Mouse (Mus musculus): ENCODE measurements around the gene Syde2.

Gene Syde2

DNA sequence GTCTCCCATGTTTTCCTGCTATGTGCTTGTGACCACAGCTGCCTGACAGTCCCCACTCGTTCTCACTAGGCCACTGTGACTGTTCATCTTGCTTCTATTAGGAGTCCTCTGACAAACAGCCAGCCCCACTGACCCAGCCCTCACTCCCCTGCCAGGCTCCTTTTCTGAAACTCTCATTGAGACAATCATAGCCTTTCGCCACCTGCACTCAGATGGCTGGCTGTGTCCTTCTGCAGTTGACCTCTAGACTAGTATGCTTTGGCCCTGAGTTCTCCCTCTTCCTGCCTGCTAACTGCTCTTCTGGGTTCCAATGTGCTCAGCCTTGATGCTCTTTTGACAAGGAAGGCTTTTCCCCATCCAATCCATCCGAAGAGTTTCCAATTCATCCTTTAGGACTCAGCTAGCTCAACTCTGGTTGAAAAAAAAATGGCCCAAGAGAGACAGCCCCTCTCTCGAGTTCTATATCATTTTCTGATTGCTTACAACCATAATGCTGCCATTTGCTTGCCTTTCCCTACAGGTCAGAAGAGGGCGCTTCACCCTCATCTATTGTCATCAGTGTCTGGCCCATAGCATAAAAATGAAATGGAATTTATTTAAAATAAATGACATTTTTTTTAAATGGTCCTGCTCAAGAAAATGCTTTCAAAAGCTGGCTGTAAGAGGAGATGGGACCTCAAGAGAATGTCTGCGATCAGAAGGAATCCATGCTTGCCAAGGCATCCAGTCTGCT is 65.6 kb downstream of the Syde2 start:
- DNase-seq (ENCODE audit: low spot score in 2 of 2) = no peak

DNA sequence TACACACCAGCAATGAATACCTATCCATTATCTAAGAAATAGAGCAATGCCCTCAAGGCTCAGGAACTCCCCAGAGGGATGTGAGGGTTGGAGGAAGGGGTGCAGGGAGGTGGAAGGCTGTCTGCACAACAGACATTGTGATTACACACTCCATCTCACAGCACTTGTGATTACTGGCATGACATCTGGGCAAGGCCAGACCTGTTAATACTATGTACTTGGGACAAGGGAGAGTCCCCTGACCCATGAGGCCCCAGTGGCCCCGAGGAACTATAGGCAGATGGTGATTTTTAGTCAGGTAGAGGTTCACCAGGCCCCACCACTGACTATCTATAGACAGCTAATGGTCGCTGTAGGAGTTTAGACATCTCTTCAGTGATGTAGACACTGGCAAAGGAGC is 66.2 kb downstream of the Syde2 start:
- no peak for DNase-seq (ENCODE audit: low spot score in 2 of 2)

DNA sequence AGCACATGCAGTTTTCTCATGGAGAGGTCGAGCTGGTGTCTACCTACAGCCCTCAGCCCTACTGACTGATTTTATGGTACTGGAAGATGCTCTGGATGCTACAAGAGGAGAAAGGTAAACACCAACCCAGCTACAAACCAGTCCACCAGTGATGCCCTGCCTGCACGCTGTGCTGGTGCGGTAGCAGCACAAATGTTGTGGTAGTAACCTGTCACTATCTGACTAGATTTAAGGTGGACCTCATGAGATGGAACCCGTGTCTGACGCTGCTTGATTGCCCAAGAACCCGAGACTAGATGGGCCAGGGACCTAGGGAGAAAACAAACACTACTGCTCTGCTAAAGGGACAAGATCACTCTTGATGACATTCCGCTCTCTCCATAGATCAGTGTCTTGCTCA is 69.5 kb downstream of the Syde2 start:
- no peak for DNase-seq (ENCODE audit: low spot score in 2 of 2)

DNA sequence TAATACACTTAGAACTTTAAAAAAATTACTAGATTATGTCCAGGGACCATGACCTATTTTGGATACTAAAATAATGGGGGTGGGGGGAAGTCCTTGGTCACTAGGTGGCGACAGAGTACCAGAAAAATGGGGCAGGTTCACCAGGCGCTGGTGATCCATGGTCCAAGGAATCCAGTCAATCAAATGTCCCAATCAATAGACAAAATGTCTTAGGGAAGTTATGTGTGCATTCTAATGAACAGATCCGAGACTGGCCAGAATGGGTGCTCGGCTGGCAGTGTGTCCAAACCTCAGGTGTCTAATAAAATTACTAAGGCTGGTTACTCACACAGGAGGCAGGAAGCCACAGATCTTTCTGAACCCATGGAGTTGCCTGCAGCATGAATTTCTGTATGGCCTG is 70.6 kb downstream of the Syde2 start:
- no peak for DNase-seq (ENCODE audit: low spot score in 2 of 2)

DNA sequence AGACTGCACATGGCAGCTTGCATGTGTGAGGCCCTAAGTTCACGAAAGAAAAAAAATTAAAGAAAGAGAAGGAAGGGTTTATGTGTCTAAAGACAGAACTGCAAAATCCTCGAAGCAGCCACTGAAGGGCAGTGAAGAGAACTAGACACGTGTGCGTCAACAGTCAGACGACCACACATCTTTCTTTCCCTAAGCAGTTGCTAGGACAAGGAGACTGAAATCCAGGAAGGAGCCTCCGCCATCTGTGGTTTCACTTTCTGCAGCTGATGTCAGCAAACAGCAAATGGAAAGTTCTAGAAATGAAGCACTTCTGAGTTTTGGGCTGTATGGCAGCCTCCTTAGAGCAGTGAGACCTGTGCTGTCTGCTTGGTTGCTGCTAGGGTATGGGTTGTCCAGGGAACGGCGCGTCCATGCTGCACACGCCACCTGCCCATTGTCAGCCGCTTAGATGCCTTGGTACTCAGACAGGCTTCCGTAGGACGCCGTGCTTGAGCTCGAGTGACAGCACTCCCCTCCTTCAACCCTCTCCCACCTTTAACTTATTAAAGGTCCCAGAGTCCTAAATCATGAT is 71.8 kb downstream of the Syde2 start:
- no peak for DNase-seq (ENCODE audit: low spot score in 2 of 2)

DNA sequence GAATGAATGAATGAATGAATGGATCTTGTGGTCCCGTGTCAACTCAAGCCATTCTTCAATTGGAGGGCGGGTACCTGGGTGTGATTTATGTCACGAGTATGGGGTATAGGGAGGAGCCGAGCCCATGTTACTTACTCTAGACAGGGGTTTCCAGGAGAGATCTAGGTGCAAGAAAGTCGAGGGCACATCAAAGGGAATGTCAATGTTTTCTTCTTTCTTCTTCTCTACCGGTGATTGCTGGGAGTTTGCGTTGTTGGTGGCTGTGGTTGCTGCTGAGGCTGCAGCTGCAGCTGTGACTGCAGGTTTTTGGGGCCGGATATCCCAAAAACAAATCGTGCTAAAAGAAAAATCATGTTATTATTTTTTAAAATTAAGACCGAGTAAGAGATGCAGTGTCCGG is 75.5 kb downstream of the Syde2 start:
- DNase-seq (ENCODE audit: low spot score in 2 of 2) = no peak

DNA sequence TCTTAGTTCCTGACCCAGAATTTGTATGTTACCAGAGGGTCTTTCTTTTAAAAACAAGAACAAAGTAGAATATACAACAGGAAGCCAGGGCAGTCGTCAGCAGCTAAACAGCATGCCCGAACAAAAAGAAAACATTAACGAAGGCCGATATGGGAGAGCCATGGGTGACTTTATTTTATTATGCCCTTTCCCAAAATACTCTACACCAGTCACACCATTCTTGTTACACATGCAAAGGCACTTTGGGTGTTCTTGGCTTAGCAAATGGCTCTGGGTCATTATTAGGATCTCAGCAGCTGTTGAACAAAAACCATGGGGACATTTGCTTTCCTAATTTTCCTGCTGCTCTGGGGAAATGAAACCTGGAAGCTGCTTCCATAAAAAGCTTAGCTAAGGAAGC is 81.6 kb downstream of the Syde2 start:
- no peak for DNase-seq (ENCODE audit: low spot score in 2 of 2)

All from heart, adult 9 months (tissue).